Mouse (Mus musculus) cerebellum, adult 2 months (tissue): ENCODE measurements around the gene 1700016D06Rik.

ENCODE experiments used
- CTCF ChIP-seq: fragments of 200-500 bp; IDR thresholded peaks from 2 replicates; pipeline ENCODE4 v1.5.1; 2011; ENCODE audit warnings: low read depth, mild to moderate bottlenecking, control low read depth, low read length, moderate library complexity, borderline replicate concordance; ENCODE audit not compliant: insufficient read depth
- POLR2A ChIP-seq: fragments of 200-500 bp; IDR thresholded peaks from 2 replicates; pipeline ENCODE4 v1.6.1; 2011; ENCODE audit warnings: low read length, control low read depth, borderline replicate concordance; ENCODE audit not compliant: insufficient read depth

GRCm38 (mm10) chr8:11614126-11614835 is 86.6 kb downstream of the 1700016D06Rik start:
- no peak for TF ChIP-seq POLR2A
- no peak for TF ChIP-seq CTCF
